Mouse (Mus musculus): ENCODE measurements around the gene Trpm8.

Trpm8 gene

GRCm38 (mm10) chr1:88284946-88285320, 7.5 kb downstream of the Trpm8 start:
- no peak for DNase-seq (ENCODE audit: low spot score)

- no peak for DNase-seq (ENCODE audit: low spot score)
These were observed 8.2 kb downstream of the Trpm8 start for GRCm38 (mm10) chr1:88285652-88286051.

DNA sequence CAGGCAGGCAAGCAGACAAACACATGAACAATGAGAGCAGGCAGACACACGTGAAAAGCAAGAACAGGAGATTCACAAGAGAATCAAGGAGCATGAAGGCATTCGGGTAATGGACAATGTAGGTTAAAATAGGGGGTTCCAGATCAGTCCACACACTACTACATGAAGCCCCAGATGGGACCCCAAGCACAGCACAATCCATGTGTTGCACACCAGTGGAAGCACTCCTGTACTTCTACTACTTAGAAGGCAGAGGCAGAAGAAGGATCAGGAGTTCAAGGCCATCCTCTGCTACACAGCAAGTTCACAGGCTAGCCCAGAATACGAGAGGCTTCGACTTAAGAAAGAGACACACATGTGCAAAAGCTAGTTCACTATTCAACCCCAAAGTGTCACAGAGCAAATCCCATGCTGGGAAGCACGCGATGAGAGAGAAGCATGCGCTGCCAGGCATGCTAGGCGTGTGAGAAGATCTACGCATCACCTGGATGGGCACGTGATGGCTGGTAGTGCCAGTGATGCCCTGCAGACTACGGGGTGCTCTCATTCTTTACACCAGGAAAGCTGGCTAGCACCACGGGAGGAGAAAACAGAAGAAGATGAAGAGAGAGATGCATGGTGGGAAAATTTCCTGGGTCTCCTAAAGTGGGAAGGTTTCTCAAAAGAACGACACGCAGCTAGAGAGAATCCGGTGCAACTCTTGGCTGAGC, 8.8 kb downstream of the Trpm8 start:
- DNase-seq (ENCODE audit: low spot score) = no peak

DNA sequence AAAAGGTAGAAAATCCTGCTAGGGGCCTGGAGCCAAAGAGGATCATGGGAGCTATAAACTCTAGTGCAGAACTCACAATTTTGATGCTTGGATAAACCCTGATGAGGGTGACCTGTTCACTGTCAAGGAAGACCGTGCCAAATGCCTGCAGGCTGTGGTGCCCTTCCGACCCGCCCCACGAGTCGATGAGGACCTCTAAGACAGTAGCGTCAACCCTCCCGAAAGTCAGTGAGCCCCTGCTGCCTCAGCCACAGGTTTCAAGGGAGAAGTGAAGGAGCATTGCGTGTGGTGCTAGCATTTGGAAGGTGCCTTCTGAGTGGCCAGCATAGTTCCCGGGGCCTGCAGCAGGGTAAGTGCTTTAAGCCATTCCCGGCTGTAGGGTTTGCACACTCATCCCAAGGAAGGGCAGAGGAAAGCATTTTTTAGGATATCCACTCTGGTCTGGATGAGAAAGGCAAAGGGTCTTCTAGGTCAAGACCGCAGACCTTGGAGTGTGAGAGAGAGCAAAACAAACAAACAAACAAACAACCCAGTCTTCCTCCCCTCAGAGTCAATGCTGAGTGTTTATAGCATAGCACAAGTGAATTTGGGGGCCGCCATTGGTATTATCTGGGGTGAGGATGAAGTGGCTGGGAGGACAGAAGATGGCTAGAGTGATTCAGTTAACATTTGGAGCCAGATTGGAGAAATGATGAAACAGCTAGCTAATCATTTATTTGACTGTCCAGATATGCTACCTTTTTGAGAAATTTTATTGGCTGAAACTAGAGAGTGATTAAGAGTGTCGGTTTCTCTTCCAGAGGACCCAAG, 9.6 kb downstream of the Trpm8 start:
- DNase-seq (ENCODE audit: low spot score) = no peak

DNA sequence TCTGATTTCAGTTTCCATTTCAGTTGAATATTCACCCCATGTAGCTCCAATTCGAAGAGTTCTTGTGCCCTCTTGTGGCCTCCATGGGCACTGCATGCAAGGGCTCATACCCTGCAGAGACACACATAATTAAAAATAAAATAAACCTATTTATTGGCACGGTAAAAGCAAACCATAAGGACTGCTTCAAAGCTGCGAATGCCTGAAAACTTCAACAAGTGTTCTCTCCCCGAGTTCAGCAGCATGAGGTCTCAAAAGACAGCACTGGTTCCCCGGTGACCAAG, 10.2 kb downstream of the Trpm8 start:
- peak; percentile 48 for DNase-seq (ENCODE audit: low spot score)

DNA sequence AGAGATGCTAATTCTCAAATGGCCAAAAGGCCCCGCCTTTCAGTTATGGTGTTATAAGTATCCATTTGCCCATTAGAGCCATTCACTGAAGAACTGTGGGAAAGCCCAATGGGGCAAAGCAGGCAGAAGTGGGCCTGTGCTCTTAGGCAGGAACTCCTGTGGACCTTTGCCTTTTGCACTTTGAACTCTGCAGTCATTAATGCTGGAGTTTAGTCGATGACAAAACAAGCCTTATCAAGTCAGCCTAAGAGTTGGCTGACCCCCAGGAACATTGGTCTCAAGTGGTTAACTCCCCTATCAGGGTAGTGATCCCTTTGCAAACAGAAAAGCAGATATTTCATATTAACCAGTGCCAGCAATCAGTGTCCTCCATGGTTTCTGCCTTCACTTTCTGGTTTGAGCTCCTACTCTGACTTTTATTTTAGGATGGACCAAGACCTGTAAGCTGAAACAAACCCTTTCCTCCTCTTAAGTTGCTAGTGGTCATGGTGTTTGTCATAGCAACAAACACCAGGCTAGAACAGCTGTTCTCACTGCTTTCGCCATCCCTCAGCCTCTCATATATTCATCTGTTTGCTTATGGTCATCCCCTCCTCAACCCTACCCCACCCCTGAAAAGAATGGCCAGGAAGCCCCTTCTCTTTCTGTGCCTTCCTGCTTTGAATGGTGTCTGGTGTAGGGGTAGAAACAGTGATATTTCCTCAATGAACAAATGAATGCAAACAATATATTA, 10.8 kb downstream of the Trpm8 start:
- no peak for DNase-seq (ENCODE audit: low spot score)

GRCm38 (mm10) chr1:88288789-88289127, 11.3 kb downstream of the Trpm8 start:
- no peak for DNase-seq (ENCODE audit: low spot score)

- DNase-seq (ENCODE audit: low spot score) = no peak
These were observed 11.7 kb downstream of the Trpm8 start for GRCm38 (mm10) chr1:88289152-88289551.

DNA sequence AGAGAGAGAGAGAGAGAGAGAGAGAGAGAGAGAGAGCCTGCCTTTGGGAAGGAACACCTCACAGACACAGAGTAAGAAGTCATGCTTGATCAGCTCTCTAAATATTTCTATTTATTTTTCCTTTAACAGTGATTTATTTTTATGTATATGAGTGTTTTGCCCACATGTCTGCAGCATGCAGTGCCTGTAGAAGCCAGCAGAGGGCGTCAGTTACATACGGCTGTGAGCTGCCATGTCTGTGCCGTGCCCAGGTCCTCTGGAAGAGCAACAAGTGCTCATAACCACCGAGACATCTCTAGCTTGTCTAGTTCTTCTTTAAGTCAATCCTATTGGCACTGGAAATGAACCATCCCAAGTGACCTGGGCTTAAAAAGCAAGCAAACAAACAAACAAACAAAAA, 12.5 kb downstream of the Trpm8 start:
- DNase-seq (ENCODE audit: low spot score) = no peak

GRCm38 (mm10) chr1:88290511-88290910, 13.1 kb downstream of the Trpm8 start:
- DNase-seq (ENCODE audit: low spot score) = no peak

GRCm38 (mm10) chr1:88291409-88292005, 14.0 kb downstream of the Trpm8 start:
- DNase-seq (ENCODE audit: low spot score) = no peak

- DNase-seq (ENCODE audit: low spot score) = no peak
These were observed 14.6 kb downstream of the Trpm8 start for GRCm38 (mm10) chr1:88292057-88292456.

DNA sequence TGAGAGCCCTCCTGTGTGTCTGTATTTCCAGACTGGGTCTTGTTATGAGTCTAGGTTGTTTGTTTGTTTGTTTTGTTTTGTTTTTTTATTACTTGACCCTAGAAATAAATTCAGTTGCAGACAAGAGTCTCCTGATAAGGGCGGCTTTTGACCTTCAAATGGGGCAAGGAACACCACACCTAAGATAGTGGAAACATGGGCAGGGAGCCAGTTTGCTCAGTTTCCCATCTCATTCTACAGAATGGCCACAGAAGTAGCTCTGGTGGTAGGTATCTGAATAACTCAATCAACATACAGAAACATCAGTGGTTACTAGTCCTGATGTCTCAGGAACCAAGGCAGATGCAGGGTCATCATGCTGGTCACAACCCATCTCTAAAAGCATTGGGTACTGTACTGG, 17.2 kb downstream of the Trpm8 start:
- DNase-seq (ENCODE audit: low spot score) = no peak

GRCm38 (mm10) chr1:88296171-88296920, 18.9 kb downstream of the Trpm8 start:
- no peak for DNase-seq (ENCODE audit: low spot score)

DNA sequence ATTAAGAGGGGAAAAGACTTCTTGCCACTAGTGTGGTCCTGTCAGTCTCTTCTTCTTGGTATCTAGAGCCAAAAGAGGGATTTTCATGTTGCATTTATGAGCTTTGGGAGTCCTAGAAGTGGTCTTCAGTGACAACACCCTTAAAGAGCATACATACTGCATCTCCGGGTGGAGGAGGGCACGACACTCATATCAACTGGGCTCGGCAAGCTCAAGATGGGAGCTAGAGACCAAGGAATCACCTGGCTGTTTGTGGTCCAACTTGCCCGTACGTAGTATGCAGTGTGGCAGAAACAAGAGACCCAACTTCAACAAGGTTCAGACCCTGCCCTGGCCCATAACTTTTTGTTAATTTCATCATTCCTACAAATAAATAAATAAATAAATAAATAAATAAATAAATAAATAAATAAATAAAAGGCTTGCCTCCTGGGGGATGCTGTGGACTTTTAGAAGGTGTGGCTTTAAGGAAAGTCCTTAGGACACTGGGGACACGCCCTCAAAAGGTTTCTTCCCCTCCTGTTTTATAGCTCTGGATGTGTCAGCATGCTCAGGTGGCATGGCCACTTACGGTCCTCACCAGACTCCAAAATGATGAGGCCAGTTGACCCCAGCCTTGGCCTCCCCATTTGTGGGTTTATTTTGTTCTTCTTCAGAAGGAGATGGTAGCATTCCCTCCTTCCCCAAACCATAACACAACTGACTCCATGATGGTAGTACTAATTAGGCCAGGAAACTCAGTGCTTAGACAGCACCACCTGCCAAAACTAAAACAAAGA, 20.2 kb downstream of the Trpm8 start:
- no peak for DNase-seq (ENCODE audit: low spot score)

DNA sequence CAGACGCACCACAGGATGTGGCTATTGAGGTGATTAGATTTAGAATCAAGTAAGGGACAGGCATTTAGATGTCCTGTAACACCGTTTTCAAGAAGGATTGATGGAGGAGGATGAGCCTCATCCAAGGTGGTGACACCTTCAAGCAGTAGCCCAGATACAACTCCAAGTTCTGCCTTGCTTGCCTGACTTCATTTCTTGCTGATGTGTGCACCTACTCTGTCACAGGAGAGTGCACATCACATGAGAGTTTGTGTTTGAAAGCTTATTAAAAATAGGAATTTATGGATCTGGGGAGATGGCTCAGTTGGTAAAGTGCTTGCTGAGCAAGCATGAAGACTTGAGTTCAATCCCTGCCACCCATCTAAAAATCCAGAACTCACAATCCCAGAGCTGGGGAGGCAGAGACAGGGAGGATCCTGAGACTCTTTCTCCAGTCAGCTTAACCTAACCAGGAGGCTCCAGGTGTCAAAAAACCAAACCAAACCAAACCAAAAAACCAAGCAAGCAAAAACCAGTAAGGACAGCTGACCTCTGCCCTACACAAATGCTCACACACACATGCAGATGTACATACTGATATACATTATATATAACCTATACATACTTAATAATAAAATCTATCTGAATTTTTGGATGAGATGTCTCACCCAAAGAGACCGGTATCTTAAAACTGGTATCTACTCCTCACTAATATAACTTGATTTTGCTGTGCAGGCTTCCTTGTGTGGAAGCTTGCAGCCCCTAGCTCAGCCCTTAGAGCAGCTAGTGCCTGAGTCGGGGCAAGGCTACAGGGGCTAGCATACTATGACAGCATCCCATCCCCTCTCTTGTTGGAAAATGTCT, 21.4 kb downstream of the Trpm8 start:
- DNase-seq (ENCODE audit: low spot score) = no peak

GRCm38 (mm10) chr1:88299529-88299945, 22.1 kb downstream of the Trpm8 start:
- no peak for DNase-seq (ENCODE audit: low spot score)

DNA sequence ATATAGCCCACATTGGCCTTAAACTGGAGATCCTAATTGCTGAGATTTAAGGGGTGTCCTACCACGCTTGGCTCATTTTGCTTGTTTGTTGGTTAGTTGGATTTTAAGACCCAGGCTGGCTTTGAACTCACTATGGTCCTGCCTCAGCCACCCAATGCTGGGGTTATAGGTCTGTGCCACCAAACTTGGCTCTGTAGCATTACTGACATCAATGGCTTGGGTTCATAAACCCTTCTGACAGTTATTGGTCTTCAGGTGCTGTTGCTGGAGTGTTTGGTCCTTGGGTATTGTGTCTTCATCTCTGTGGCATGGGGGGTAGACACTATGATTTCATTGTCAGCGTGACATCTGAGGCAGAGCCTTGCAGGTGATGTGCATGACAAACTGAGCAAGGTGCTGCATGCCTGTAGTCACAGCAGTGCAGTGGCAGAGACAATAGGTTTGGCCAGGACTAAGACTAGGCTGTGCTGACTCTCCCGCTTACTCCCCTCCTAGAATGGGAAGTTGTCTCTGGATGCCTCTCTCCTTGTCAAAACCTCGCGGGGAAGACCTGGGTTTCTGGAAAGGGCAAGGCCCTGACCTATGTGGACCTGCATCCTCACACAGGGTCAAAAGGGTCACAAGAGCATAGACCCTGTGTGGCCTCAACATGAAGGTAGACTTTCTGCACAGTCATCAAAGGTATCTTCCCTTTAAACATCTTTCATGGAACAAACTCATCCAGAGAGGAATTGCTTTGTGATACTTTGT, 23.0 kb downstream of the Trpm8 start:
- no peak for DNase-seq (ENCODE audit: low spot score)

- DNase-seq (ENCODE audit: low spot score) = no peak
These were observed 23.9 kb downstream of the Trpm8 start for GRCm38 (mm10) chr1:88301121-88302014.
